Mouse (Mus musculus): ENCODE results near the gene Tatdn2.
"Not testable (repeated sequence)": the region's sequence is repeated elsewhere in the genome, so short reads cannot be mapped to it uniquely, and the experiment has no call there.

DNA sequence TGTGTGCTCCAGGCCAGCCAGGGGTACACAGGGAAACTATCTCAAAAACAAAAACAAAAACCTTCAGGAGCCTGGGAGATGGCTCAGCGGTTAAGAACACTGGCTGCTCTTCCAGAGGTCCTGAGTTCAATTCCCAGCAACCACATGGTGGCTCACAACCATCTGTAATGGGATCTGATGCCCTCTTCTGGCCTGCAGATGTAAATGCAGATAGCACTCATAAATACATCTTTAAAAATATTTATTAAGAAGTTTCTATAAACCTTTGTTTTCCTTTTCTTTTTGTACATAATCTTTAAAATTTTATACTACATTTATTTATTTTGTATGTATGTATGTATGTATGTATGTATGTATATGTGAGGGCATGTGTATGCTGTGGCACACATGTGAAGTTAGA, 24.8 kb upstream of the Tatdn2 start:
- TF ChIP-seq POLR2A (IDR thresholded peaks at IDR 0.05; ENCODE audit: insufficient read depth, low read depth, low read length): not testable (repeated sequence)
- peak; percentile 51 for TF ChIP-seq CTCF (IDR thresholded peaks at IDR 0.05)
